Mouse (Mus musculus) small intestine, adult 2 months (tissue): ENCODE measurements at regions not wholly inside any gene's neighbourhood (a gene's known extent, or its start where the extent isn't known, plus 50 kb on each side); places are given as distances from the start of the nearest gene placed in this dataset.

ENCODE experiments used
- H3K27ac ChIP-seq: fragments of 200-500 bp; 2 replicates; pipeline ENCODE4 v1.5.1; 2012; ENCODE audit warnings: low read depth, low read length, control low read depth, inconsistent platforms; ENCODE audit not compliant: insufficient read depth
- H3K27me3 ChIP-seq: fragments of 200-500 bp; 2 replicates; pipeline ENCODE4 v1.6.1; 2012; ENCODE audit warnings: mild to moderate bottlenecking, moderate library complexity, low read length, inconsistent platforms; ENCODE audit not compliant: control insufficient read depth, insufficient read depth
- H3K36me3 ChIP-seq: fragments of 200-500 bp; 2 replicates; pipeline ENCODE4 v1.6.1; 2012; ENCODE audit warnings: mild to moderate bottlenecking, low read length, control low read depth, inconsistent platforms; ENCODE audit not compliant: control insufficient read depth, insufficient read depth
- H3K4me1 ChIP-seq: fragments of 200-500 bp; 2 replicates; pipeline ENCODE4 v1.6.1; 2012; ENCODE audit warnings: low read length, inconsistent platforms, mixed read lengths; ENCODE audit not compliant: control insufficient read depth, insufficient read depth, insufficient read length
- H3K4me3 ChIP-seq: fragments of 200-500 bp; 2 replicates; pipeline ENCODE4 v1.5.1; 2012; ENCODE audit warnings: low read depth, mild to moderate bottlenecking, control low read depth, inconsistent platforms, low read length, moderate library complexity
- CTCF ChIP-seq: fragments of 200-500 bp; IDR thresholded peaks from 2 replicates; pipeline ENCODE4 v1.5.1; 2012; ENCODE audit warnings: low read depth, mild to moderate bottlenecking, control low read depth, inconsistent platforms, low read length, moderate library complexity, mixed read lengths; ENCODE audit not compliant: insufficient replicate concordance, insufficient read length; ENCODE audit errors: extremely low read depth
- POLR2A ChIP-seq: fragments of 200-500 bp; IDR thresholded peaks from 2 replicates; pipeline ENCODE4 v1.6.1; 2012; ENCODE audit warnings: low read depth, mild to moderate bottlenecking, control low read depth, inconsistent platforms, low read length, moderate library complexity
- WGBS: fragments of 180-500 bp; shearing (Covaris S2); methylation state at CpG from one replicate; pipeline ENCODE4 v1.1.7; 2018; 5-methylcytosine and 5-hydroxymethylcytosine counted together

GRCm38 (mm10) chr11:65443466-65444024 is 173.8 kb upstream of the Myocd start:
- WGBS = 77% methylated on average over 11 of the region's 11 CpGs
- no peaks in the 10 kb centered on the region for H3K27me3 ChIP-seq
- H3K36me3 ChIP-seq = no peaks in the 10 kb centered on the region
- H3K4me1 ChIP-seq = no peaks in the 10 kb centered on the region
- no peak overlapping the region for H3K4me3 ChIP-seq
- TF ChIP-seq POLR2A (no peak), CTCF (no peak)
- no peak overlapping the region for H3K27ac ChIP-seq

GRCm38 (mm10) chr11:65435699-65436161 is 165.9 kb upstream of the Myocd start:
- WGBS = 76% methylated on average over 4 of the region's 4 CpGs
- Histone ChIP-seq H3K4me1 (no peaks in the 10 kb centered on the region), H3K27ac (no peak overlapping the region), H3K27me3 (no peaks in the 10 kb centered on the region), H3K4me3 (no peak overlapping the region), H3K36me3 (no peaks in the 10 kb centered on the region)
- TF ChIP-seq POLR2A = no peak

GRCm38 (mm10) chr11:65421889-65422288 is 152.1 kb upstream of the Myocd start:
- 10% methylated on average over 1 of the region's 1 CpGs for WGBS
- Histone ChIP-seq H3K27ac (no peak overlapping the region), H3K4me1 (no peaks in the 10 kb centered on the region), H3K36me3 (no peaks in the 10 kb centered on the region), H3K4me3 (no peak overlapping the region), H3K27me3 (no peaks in the 10 kb centered on the region)
- TF ChIP-seq CTCF (no peak), POLR2A (no peak)

GRCm38 (mm10) chr11:65408621-65409020 is 138.8 kb upstream of the Myocd start:
- Histone ChIP-seq H3K36me3 (no peaks in the 10 kb centered on the region), H3K4me3 (no peak overlapping the region), H3K27ac (no peak overlapping the region), H3K4me1 (no peaks in the 10 kb centered on the region), H3K27me3 (no peaks in the 10 kb centered on the region)
- TF ChIP-seq POLR2A (no peak), CTCF (no peak)
- 81% methylated on average over 1 of the region's 1 CpGs for WGBS

GRCm38 (mm10) chr11:65402460-65403154 is 132.8 kb upstream of the Myocd start:
- Histone ChIP-seq H3K4me1 (no peaks in the 10 kb centered on the region), H3K27me3 (no peaks in the 10 kb centered on the region), H3K36me3 (no peaks in the 10 kb centered on the region), H3K4me3 (no peak overlapping the region), H3K27ac (no peak overlapping the region)
- no peak for TF ChIP-seq CTCF
- no peak for TF ChIP-seq POLR2A
- WGBS = 60% methylated on average over 12 of the region's 12 CpGs

GRCm38 (mm10) chr11:65389238-65389637 is 119.4 kb upstream of the Myocd start:
- no peaks in the 10 kb centered on the region for H3K36me3 ChIP-seq
- TF ChIP-seq CTCF (no peak), POLR2A (no peak)
- no peak overlapping the region for H3K4me3 ChIP-seq
- no peak overlapping the region for H3K27ac ChIP-seq
- 71% methylated on average over 3 of the region's 3 CpGs for WGBS
- no peaks in the 10 kb centered on the region for H3K4me1 ChIP-seq
- H3K27me3 ChIP-seq = no peaks in the 10 kb centered on the region

GRCm38 (mm10) chr11:65386291-65387061 is 116.7 kb upstream of the Myocd start:
- Histone ChIP-seq H3K27ac (no peak overlapping the region), H3K4me3 (no peak overlapping the region), H3K36me3 (no peaks in the 10 kb centered on the region), H3K4me1 (no peaks in the 10 kb centered on the region), H3K27me3 (no peaks in the 10 kb centered on the region)
- TF ChIP-seq POLR2A (no peak), CTCF (no peak)
- 52% methylated on average over 14 of the region's 14 CpGs for WGBS
